Mouse (Mus musculus) liver, embryonic 15.5 days (tissue): ENCODE measurements at regions not wholly inside any gene's neighbourhood (a gene's known extent, or its start where the extent isn't known, plus 50 kb on each side); places are given as distances from the start of the nearest gene placed in this dataset.

Experiments
- ATAC-seq: fragments of 200-750 bp; cut with Nextera tagmentation; 2 replicates; pipeline ENCODE4 v1.8.0; 2017; ENCODE audit warnings: moderate number of reproducible peaks, mild to moderate bottlenecking, moderate library complexity; ENCODE audit not compliant: insufficient read depth
- H3K27ac ChIP-seq: fragments of 300-500 bp; sonication (generic); replicated peaks from 2 replicates; pipeline ENCODE4 v1.5.1; 2015; ENCODE audit warnings: mild to moderate bottlenecking, inconsistent platforms
- H3K27me3 ChIP-seq: fragments of 300-500 bp; sonication (generic); 2 replicates; pipeline ENCODE4 v1.6.1; 2015; ENCODE audit warnings: mild to moderate bottlenecking, inconsistent platforms
- H3K36me3 ChIP-seq: fragments of 300-500 bp; sonication (generic); replicated peaks from 2 replicates; pipeline ENCODE4 v1.6.1; 2015; ENCODE audit warnings: moderate library complexity, mild to moderate bottlenecking, inconsistent platforms
- H3K4me1 ChIP-seq: fragments of 300-500 bp; sonication (generic); replicated peaks from 2 replicates; pipeline ENCODE4 v1.6.1; 2015; ENCODE audit warnings: inconsistent platforms
- H3K4me2 ChIP-seq: fragments of 300-500 bp; sonication (generic); 2 replicates; pipeline ENCODE4 v1.6.1; 2015; ENCODE audit warnings: moderate library complexity, mild to moderate bottlenecking, inconsistent platforms
- H3K4me3 ChIP-seq: fragments of 300-500 bp; sonication (generic); replicated peaks from 2 replicates; pipeline ENCODE4 v1.5.1; 2015; ENCODE audit warnings: mild to moderate bottlenecking, inconsistent platforms
- H3K9ac ChIP-seq: fragments of 300-500 bp; sonication (generic); 2 replicates; pipeline ENCODE4 v1.6.1; 2015; ENCODE audit warnings: moderate library complexity, mild to moderate bottlenecking, inconsistent platforms
- H3K9me3 ChIP-seq: fragments of 300-500 bp; sonication (generic); replicated peaks from 2 replicates; pipeline ENCODE4 v1.6.1; 2016; ENCODE audit warnings: inconsistent platforms
- WGBS: fragments of 180-500 bp; shearing (Covaris S2); methylation state at CpG from one replicate; pipeline ENCODE4 v1.1.7; 2015; ENCODE audit warnings: mixed read lengths; ENCODE audit not compliant: insufficient replicate concordance; 5-methylcytosine and 5-hydroxymethylcytosine counted together

GRCm38 (mm10) chr3:38360421-38360921 lies 124.2 kb downstream of the Ankrd50 start:
- ATAC-seq = no peak

GRCm38 (mm10) chr3:38357905-38358491 lies 126.6 kb downstream of the Ankrd50 start:
- Histone ChIP-seq H3K27ac (no peak overlapping the region), H3K36me3 (no peaks in the 10 kb centered on the region), H3K4me3 (no peak overlapping the region), H3K4me2 (peak overlapping the region; percentile 21; the same call in 1 of the 2 replicates), H3K4me1 (0 out of 2 replicates have a peak, but pooled peaks cover 5% of the 10 kb centered on the region), H3K9me3 (no peaks in the 10 kb centered on the region), H3K9ac (no peak overlapping the region), H3K27me3 (no peaks in the 10 kb centered on the region)
- 0 out of 2 replicates have a peak, but pooled peaks have one; percentile 40 for ATAC-seq
- WGBS = 9% methylated on average over 14 of the region's 14 CpGs

More at GRCm38 (mm10) chr3:38360421-38360921, 124.2 kb downstream of the Ankrd50 start:
- no peaks in the 10 kb centered on the region for H3K36me3 ChIP-seq
- H3K27me3 ChIP-seq = no peaks in the 10 kb centered on the region
- H3K4me2 ChIP-seq = no peak overlapping the region
- H3K9me3 ChIP-seq = no peaks in the 10 kb centered on the region
- H3K4me3 ChIP-seq = no peak overlapping the region
- no peak overlapping the region for H3K9ac ChIP-seq
- 0 out of 2 replicates have a peak, but pooled peaks cover 5% of the 10 kb centered on the region for H3K4me1 ChIP-seq
- H3K27ac ChIP-seq = no peak overlapping the region
- WGBS = 43% methylated on average over 3 of the region's 3 CpGs

DNA sequence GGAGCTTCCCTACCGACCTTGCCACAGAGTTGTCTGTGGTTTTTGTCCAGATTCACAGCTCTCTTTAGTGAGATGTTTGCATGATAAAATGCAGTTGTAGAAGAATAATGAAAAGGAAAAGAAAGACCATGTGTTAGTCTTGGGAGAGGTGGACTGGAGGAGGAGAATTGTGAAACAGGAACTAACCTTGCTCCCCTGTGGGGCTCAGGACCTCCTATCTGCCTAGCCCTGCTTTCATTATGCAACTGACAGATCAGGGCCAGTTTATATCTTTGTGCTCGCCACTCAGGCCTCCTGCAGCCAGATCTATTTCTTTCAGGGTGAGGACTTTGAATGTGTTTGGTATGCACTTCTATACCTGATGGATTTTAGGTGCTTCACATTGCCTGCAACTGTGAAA lies 140.4 kb downstream of the Ankrd50 start:
- 9% methylated on average over 2 of the region's 2 CpGs for WGBS
- Histone ChIP-seq H3K4me2 (no peak overlapping the region), H3K9ac (no peak overlapping the region), H3K27me3 (no peaks in the 10 kb centered on the region), H3K36me3 (no peaks in the 10 kb centered on the region), H3K4me1 (no peaks in the 10 kb centered on the region), H3K4me3 (no peak overlapping the region), H3K9me3 (no peaks in the 10 kb centered on the region), H3K27ac (no peak overlapping the region)
- no peak for ATAC-seq

DNA sequence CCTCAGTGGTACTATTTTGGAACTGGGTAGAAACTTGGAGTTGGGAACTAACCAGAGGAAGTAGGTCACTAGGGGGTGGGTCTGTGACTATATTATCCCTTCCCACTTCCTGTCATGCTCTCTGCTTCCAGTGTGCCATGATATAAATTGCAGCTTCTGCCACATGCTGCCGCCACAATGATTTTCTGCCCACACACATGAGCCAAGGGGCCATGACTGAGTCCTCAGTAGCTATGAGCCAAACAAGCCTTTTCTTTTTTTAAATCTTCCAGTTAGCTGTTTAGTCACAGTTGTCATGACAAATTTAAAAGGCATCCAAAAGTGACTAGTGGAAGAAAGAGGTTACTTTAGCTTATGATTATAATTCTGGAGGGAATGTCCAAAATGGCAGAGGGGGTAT lies 143.0 kb downstream of the Ankrd50 start:
- ATAC-seq = no peak
- no peak overlapping the region for H3K27ac ChIP-seq
- WGBS = 63% methylated on average over 1 of the region's 1 CpGs
- H3K4me2 ChIP-seq = no peak overlapping the region
- no peak overlapping the region for H3K4me3 ChIP-seq
- no peak overlapping the region for H3K9ac ChIP-seq
- no peaks in the 10 kb centered on the region for H3K9me3 ChIP-seq
- no peaks in the 10 kb centered on the region for H3K4me1 ChIP-seq
- H3K27me3 ChIP-seq = no peaks in the 10 kb centered on the region
- H3K36me3 ChIP-seq = no peaks in the 10 kb centered on the region

- Histone ChIP-seq H3K4me3 (no peak overlapping the region), H3K9ac (no peak overlapping the region), H3K27ac (no peak overlapping the region), H3K36me3 (no peaks in the 10 kb centered on the region), H3K4me1 (no peaks in the 10 kb centered on the region), H3K27me3 (no peaks in the 10 kb centered on the region), H3K4me2 (no peak overlapping the region), H3K9me3 (no peaks in the 10 kb centered on the region)
- 53% methylated on average over 3 of the region's 3 CpGs for WGBS
- ATAC-seq = no peak
Observed at GRCm38 (mm10) chr3:38333321-38333910, 151.2 kb downstream of the Ankrd50 start.

DNA sequence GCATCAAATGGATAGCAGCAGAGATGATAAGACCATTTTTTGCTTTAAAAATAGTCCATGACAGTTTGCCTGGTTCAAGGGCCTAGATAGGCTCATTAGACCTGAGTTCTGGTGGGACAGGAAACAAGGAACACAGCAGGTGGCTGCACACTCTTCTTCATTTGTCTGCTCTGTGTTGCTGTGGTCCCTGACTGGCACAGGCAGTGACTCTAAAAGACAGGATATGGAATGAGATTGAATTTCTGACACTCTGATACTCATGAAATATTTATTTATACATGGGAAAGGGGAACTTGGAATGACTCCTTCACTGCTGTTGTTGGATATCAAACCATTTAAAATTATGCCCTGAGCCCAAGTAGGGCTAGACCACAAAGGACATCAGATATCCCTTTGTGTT lies 153.5 kb downstream of the Ankrd50 start:
- no peaks in the 10 kb centered on the region for H3K4me1 ChIP-seq
- no peak for ATAC-seq
- H3K4me2 ChIP-seq = no peak overlapping the region
- H3K27ac ChIP-seq = no peak overlapping the region
- no peaks in the 10 kb centered on the region for H3K36me3 ChIP-seq
- H3K9ac ChIP-seq = no peak overlapping the region
- no peak overlapping the region for H3K4me3 ChIP-seq
- no peaks in the 10 kb centered on the region for H3K27me3 ChIP-seq
- no peaks in the 10 kb centered on the region for H3K9me3 ChIP-seq

DNA sequence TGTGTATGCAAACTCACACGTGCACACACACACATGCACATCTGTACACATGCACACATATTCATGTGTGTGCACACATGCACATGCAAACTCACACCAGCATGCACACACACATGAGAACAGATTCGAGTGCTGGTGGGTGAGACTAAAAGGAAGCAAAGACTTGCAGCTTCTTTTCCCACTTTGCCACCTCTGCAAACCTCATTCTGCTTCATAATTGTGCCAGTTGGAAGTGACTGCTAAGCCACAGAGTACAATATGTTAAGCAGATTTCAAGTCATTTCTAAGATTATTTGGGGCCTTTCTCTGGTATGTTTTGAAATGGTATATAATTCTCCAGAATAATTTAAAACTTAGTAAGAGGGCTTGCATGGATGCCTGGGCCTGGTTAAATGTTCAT lies 157.4 kb downstream of the Ankrd50 start:
- H3K27me3 ChIP-seq = no peaks in the 10 kb centered on the region
- no peak overlapping the region for H3K4me2 ChIP-seq
- H3K4me1 ChIP-seq = no peaks in the 10 kb centered on the region
- H3K4me3 ChIP-seq = no peak overlapping the region
- H3K27ac ChIP-seq = no peak overlapping the region
- WGBS = 43% methylated on average over 2 of the region's 2 CpGs
- ATAC-seq = no peak
- no peak overlapping the region for H3K9ac ChIP-seq
- no peaks in the 10 kb centered on the region for H3K36me3 ChIP-seq
- H3K9me3 ChIP-seq = no peaks in the 10 kb centered on the region

DNA sequence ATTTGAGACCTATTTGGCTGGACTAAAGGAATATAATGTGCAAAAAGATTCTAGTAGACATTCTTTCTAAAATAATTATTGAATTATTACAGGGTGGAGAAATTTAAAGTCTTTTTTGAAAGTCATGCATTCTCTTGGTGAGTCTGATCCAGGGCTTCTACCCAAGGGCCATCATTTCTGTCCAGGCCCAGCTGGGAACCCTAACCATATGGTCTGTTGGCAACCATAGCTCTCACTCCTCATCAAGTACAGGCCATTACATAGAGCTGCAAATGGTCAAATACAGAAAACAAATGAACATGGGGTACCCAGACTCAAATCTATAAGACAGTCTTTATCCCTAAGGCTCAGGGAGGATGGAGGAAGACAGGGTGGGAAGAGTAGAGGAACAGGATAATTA lies 158.4 kb downstream of the Ankrd50 start:
- no peak overlapping the region for H3K9ac ChIP-seq
- no peak overlapping the region for H3K27ac ChIP-seq
- no peak overlapping the region for H3K4me3 ChIP-seq
- no peaks in the 10 kb centered on the region for H3K9me3 ChIP-seq
- H3K27me3 ChIP-seq = no peaks in the 10 kb centered on the region
- H3K4me2 ChIP-seq = no peak overlapping the region
- no peak for ATAC-seq
- H3K36me3 ChIP-seq = no peaks in the 10 kb centered on the region
- H3K4me1 ChIP-seq = no peaks in the 10 kb centered on the region

GRCm38 (mm10) chr3:38324663-38325062 lies 160.0 kb downstream of the Ankrd50 start:
- 54% methylated on average over 2 of the region's 2 CpGs for WGBS
- H3K36me3 ChIP-seq = no peaks in the 10 kb centered on the region
- H3K27ac ChIP-seq = no peak overlapping the region
- no peak overlapping the region for H3K4me2 ChIP-seq
- no peak overlapping the region for H3K9ac ChIP-seq
- H3K4me3 ChIP-seq = no peak overlapping the region
- no peak for ATAC-seq
- no peaks in the 10 kb centered on the region for H3K4me1 ChIP-seq
- H3K9me3 ChIP-seq = no peaks in the 10 kb centered on the region
- no peaks in the 10 kb centered on the region for H3K27me3 ChIP-seq

DNA sequence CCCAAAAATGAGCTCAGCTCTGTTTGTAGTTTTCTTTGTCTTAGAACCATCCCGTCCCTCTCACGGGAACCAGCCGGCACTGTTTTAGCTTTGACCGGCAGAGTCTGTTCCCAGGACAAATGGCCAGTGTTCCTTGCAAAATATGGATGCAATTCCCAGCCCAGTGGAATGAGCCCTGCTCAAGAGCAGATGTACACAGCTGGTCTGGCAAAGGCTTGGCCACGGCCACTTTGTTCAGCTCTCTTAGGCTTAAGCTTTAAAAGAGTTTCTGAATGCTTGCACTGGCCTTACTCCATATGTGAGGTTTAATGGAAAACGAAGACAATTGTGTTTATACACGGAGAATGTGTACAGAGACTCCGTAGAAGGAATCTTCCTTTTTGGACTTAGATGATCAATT lies 162.2 kb downstream of the Ankrd50 start:
- H3K9me3 ChIP-seq = no peaks in the 10 kb centered on the region
- H3K4me2 ChIP-seq = no peak overlapping the region
- ATAC-seq = no peak
- H3K27ac ChIP-seq = no peak overlapping the region
- H3K27me3 ChIP-seq = no peaks in the 10 kb centered on the region
- no peak overlapping the region for H3K4me3 ChIP-seq
- H3K4me1 ChIP-seq = no peaks in the 10 kb centered on the region
- no peaks in the 10 kb centered on the region for H3K36me3 ChIP-seq
- WGBS = 69% methylated on average over 8 of the region's 8 CpGs
- H3K9ac ChIP-seq = no peak overlapping the region

- Histone ChIP-seq H3K4me1 (no peaks in the 10 kb centered on the region), H3K4me3 (no peak overlapping the region), H3K4me2 (no peak overlapping the region), H3K27ac (no peak overlapping the region), H3K36me3 (no peaks in the 10 kb centered on the region), H3K9ac (no peak overlapping the region), H3K9me3 (no peaks in the 10 kb centered on the region), H3K27me3 (no peaks in the 10 kb centered on the region)
- 80% methylated on average over 3 of the region's 3 CpGs for WGBS
- ATAC-seq = no peak
Observed at GRCm38 (mm10) chr3:38321620-38322019, 163.0 kb downstream of the Ankrd50 start.

GRCm38 (mm10) chr3:38320998-38321397 lies 163.6 kb downstream of the Ankrd50 start:
- Histone ChIP-seq H3K4me2 (no peak overlapping the region), H3K27me3 (no peaks in the 10 kb centered on the region), H3K4me1 (no peaks in the 10 kb centered on the region), H3K36me3 (no peaks in the 10 kb centered on the region), H3K9ac (no peak overlapping the region), H3K4me3 (no peak overlapping the region), H3K9me3 (no peaks in the 10 kb centered on the region), H3K27ac (no peak overlapping the region)
- no peak for ATAC-seq
- WGBS = 69% methylated on average over 6 of the region's 6 CpGs
